Mouse (Mus musculus): ENCODE measurements around the gene Fgd3. TPM values are rescaled to one million over a fixed set of nuclear protein-coding genes. Genes with fewer than 3 reads are reported as not detected.

The Fgd3 gene
- polyA plus RNA-seq, 1 experiment from 2014 or later = 0.29 TPM

DNA sequence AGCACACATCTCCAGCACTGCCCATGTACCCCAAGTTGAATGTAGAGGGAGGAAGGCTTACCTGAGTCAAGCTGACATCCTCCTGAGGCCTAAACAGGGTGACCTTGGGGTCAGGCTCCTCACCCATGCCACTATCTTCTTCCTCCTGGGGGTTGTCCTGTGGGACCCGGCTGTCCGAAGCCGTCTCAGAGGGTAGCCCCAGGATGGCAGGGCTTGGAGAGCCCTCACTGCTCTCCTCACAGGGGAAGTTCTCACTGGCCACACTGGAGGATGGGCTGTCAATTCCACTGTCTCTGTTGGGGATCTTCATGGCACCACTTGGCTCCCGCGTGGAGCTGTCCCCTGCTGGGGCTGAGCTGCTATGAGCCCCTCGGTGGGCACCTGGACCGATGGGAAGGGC, 23.8 kb downstream of the Fgd3 start:
- Histone ChIP-seq H3K4me1 (ENCODE audit: control insufficient read depth, insufficient read depth, low read length) (no peaks in the 10 kb centered on the region), H3K27ac (ENCODE audit: low read length) (no peak overlapping the region), H3K4me2 (ENCODE audit: low read depth, low read length) (no peak overlapping the region), H3K9me3 (replicated peaks; ENCODE audit: control insufficient read depth, low read length) (no peaks in the 10 kb centered on the region; the same call in 1 of the 2 replicates), H3K27me3 (ENCODE audit: control insufficient read depth, insufficient read depth, low read length) (no peaks in the 10 kb centered on the region), H3K36me3 (ENCODE audit: control insufficient read depth, insufficient read depth) (no peaks in the 10 kb centered on the region), H3K4me3 (ENCODE audit: low read length) (no peak overlapping the region), H3K9ac (ENCODE audit: low read length) (no peak overlapping the region)
- 79% methylated on average over 7 of the region's 7 CpGs for WGBS
- no peak; the same call in 1 of the 2 replicates for ATAC-seq (replicated peaks; ENCODE audit: extremely low read depth, insufficient read depth, low FRiP score)

GRCm38 (mm10) chr13:49294108-49294507, 26.0 kb downstream of the Fgd3 start:
- H3K4me2 ChIP-seq (ENCODE audit: low read depth, low read length) = no peak overlapping the region
- no peaks in the 10 kb centered on the region; the same call in 1 of the 2 replicates for H3K9me3 ChIP-seq (replicated peaks; ENCODE audit: control insufficient read depth, low read length)
- 71% methylated on average over 9 of the region's 9 CpGs for whole genome bisulfite sequencing
- no peak overlapping the region for H3K4me3 ChIP-seq (ENCODE audit: low read length)
- H3K9ac ChIP-seq (ENCODE audit: low read length) = no peak overlapping the region
- no peaks in the 10 kb centered on the region for H3K4me1 ChIP-seq (ENCODE audit: control insufficient read depth, insufficient read depth, low read length)
- no peaks in the 10 kb centered on the region for H3K36me3 ChIP-seq (ENCODE audit: control insufficient read depth, insufficient read depth)
- H3K27ac ChIP-seq (ENCODE audit: low read length) = no peak overlapping the region
- no peak for ATAC-seq (replicated peaks; ENCODE audit: extremely low read depth, insufficient read depth, low FRiP score)
- H3K27me3 ChIP-seq (ENCODE audit: control insufficient read depth, insufficient read depth, low read length) = no peaks in the 10 kb centered on the region

DNA sequence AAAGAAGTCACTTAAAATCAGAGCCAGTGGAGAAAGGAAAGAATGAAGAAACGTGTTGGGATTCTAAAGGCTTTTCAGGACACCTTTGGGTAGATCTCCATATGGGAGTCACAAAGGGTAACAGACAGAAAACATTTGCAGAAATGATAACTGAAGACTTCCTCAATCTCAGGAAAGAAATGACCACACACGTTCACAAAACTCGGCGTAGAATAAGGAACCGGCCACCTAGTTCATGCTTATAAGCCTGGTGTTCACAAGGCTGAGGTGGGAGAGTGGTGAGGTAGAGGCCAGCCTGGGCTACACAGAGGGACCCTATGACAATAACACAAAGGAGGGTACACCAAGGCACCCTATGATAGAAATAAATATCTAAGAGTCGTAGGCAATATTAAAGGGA, 28.2 kb downstream of the Fgd3 start:
- H3K9ac ChIP-seq (ENCODE audit: low read length) = no peak overlapping the region
- no peak overlapping the region for H3K4me2 ChIP-seq (ENCODE audit: low read depth, low read length)
- ATAC-seq (replicated peaks; ENCODE audit: extremely low read depth, insufficient read depth, low FRiP score) = no peak
- H3K27me3 ChIP-seq (ENCODE audit: control insufficient read depth, insufficient read depth, low read length) = no peaks in the 10 kb centered on the region
- H3K4me1 ChIP-seq (ENCODE audit: control insufficient read depth, insufficient read depth, low read length) = no peaks in the 10 kb centered on the region
- no peak overlapping the region for H3K4me3 ChIP-seq (ENCODE audit: low read length)
- no peak overlapping the region for H3K27ac ChIP-seq (ENCODE audit: low read length)
- H3K36me3 ChIP-seq (ENCODE audit: control insufficient read depth, insufficient read depth) = no peaks in the 10 kb centered on the region
- 84% methylated on average over 6 of the region's 6 CpGs for WGBS
- no peaks in the 10 kb centered on the region; the same call in 1 of the 2 replicates for H3K9me3 ChIP-seq (replicated peaks; ENCODE audit: control insufficient read depth, low read length)

DNA sequence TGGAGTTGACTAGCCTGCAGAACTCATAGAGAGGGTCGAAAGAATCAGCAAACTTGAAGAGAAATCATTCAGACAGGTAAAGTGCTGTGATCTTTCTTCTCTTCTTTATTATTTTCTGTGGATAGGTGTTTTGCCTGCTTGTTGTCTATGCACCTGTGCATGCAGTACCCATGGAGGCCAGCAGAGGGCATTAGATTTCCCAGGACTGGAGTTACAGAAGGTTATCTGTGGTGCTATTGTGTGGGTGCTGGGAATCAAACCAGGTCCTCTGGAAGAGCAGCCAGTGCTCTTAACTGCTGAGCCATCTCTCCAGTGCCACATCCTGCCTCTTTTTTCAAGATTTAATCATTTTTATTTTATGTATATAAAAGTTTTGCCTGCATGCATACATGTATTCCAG, 28.7 kb downstream of the Fgd3 start:
- Histone ChIP-seq H3K36me3 (ENCODE audit: control insufficient read depth, insufficient read depth) (no peaks in the 10 kb centered on the region), H3K9ac (ENCODE audit: low read length) (no peak overlapping the region), H3K4me2 (ENCODE audit: low read depth, low read length) (no peak overlapping the region), H3K9me3 (replicated peaks; ENCODE audit: control insufficient read depth, low read length) (no peaks in the 10 kb centered on the region; the same call in 1 of the 2 replicates), H3K27ac (ENCODE audit: low read length) (no peak overlapping the region), H3K4me3 (ENCODE audit: low read length) (no peak overlapping the region), H3K27me3 (ENCODE audit: control insufficient read depth, insufficient read depth, low read length) (no peaks in the 10 kb centered on the region), H3K4me1 (ENCODE audit: control insufficient read depth, insufficient read depth, low read length) (no peaks in the 10 kb centered on the region)
- 56% methylated on average over 1 of the region's 1 CpGs for WGBS
- ATAC-seq (replicated peaks; ENCODE audit: extremely low read depth, insufficient read depth, low FRiP score) = no peak

DNA sequence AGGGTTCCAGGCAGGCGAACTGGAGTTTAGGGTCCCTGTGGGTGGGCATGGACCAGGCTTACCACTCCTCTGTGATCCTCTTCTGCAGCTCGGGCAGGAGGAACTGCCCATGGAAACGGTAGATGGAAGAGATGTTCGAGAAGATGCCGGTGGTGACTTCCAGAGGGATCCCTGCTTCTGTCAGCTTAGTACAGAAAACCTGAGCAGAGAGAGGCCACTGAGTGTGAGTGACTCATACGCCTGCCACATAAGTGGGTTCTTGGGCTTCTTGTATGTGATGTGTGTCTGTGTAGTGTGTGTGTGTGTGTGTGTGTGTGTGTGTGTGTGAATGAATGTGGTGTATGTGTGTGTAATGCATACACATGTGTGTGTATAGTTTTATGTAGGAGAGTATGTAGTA, 32.9 kb downstream of the Fgd3 start:
- no peak overlapping the region for H3K4me3 ChIP-seq (ENCODE audit: low read length)
- H3K27me3 ChIP-seq (ENCODE audit: control insufficient read depth, insufficient read depth, low read length) = no peaks in the 10 kb centered on the region
- no peak for ATAC-seq (replicated peaks; ENCODE audit: extremely low read depth, insufficient read depth, low FRiP score)
- no peak overlapping the region for H3K4me2 ChIP-seq (ENCODE audit: low read depth, low read length)
- peaks cover 5% of the 10 kb centered on the region; the same call in 1 of the 2 replicates for H3K9me3 ChIP-seq (replicated peaks; ENCODE audit: control insufficient read depth, low read length)
- no peak overlapping the region for H3K9ac ChIP-seq (ENCODE audit: low read length)
- 83% methylated on average over 6 of the region's 6 CpGs for WGBS
- H3K36me3 ChIP-seq (ENCODE audit: control insufficient read depth, insufficient read depth) = no peaks in the 10 kb centered on the region
- no peak overlapping the region for H3K27ac ChIP-seq (ENCODE audit: low read length)
- H3K4me1 ChIP-seq (ENCODE audit: control insufficient read depth, insufficient read depth, low read length) = no peaks in the 10 kb centered on the region

DNA sequence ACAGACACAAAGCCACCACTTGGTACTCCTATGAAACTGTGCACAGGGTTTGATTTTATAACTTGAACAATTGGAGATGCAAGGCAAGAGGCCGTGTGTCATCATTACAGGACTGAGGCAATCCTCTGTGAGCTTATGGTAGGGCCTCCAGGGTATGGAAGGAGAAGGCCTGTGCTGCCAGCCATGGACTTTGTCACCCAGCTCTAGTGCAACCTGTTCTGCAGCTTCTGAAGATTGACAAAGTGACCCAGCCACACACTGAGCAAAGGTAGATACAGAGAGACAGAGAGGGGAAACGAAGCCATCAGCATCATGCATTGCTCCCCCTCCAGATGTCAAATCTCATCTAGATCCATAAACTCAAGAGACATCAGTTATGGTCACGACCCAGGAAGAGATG, 33.4 kb downstream of the Fgd3 start:
- H3K27ac ChIP-seq (ENCODE audit: low read length) = no peak overlapping the region
- no peaks in the 10 kb centered on the region for H3K4me1 ChIP-seq (ENCODE audit: control insufficient read depth, insufficient read depth, low read length)
- H3K9me3 ChIP-seq (replicated peaks; ENCODE audit: control insufficient read depth, low read length) = peaks cover 5% of the 10 kb centered on the region; the same call in 1 of the 2 replicates
- H3K4me3 ChIP-seq (ENCODE audit: low read length) = no peak overlapping the region
- no peaks in the 10 kb centered on the region for H3K36me3 ChIP-seq (ENCODE audit: control insufficient read depth, insufficient read depth)
- no peaks in the 10 kb centered on the region for H3K27me3 ChIP-seq (ENCODE audit: control insufficient read depth, insufficient read depth, low read length)
- WGBS = 68% methylated on average over 3 of the region's 3 CpGs
- H3K4me2 ChIP-seq (ENCODE audit: low read depth, low read length) = no peak overlapping the region
- H3K9ac ChIP-seq (ENCODE audit: low read length) = no peak overlapping the region
- no peak for ATAC-seq (replicated peaks; ENCODE audit: extremely low read depth, insufficient read depth, low FRiP score)

- H3K4me1 ChIP-seq (ENCODE audit: control insufficient read depth, insufficient read depth, low read length) = no peaks in the 10 kb centered on the region
- H3K9me3 ChIP-seq (replicated peaks; ENCODE audit: control insufficient read depth, low read length) = peaks cover 5% of the 10 kb centered on the region; the same call in 1 of the 2 replicates
- H3K27ac ChIP-seq (ENCODE audit: low read length) = no peak overlapping the region
- H3K4me3 ChIP-seq (ENCODE audit: low read length) = no peak overlapping the region
- H3K36me3 ChIP-seq (ENCODE audit: control insufficient read depth, insufficient read depth) = no peaks in the 10 kb centered on the region
- H3K4me2 ChIP-seq (ENCODE audit: low read depth, low read length) = no peak overlapping the region
- ATAC-seq (replicated peaks; ENCODE audit: extremely low read depth, insufficient read depth, low FRiP score) = no peak
- 51% methylated on average over 9 of the region's 9 CpGs for WGBS
- H3K9ac ChIP-seq (ENCODE audit: low read length) = no peak overlapping the region
- no peaks in the 10 kb centered on the region for H3K27me3 ChIP-seq (ENCODE audit: control insufficient read depth, insufficient read depth, low read length)
Observed at GRCm38 (mm10) chr13:49283686-49284085, 36.4 kb downstream of the Fgd3 start.

GRCm38 (mm10) chr13:49282168-49282567, 37.9 kb downstream of the Fgd3 start:
- Histone ChIP-seq H3K9ac (ENCODE audit: low read length) (no peak overlapping the region), H3K4me2 (ENCODE audit: low read depth, low read length) (no peak overlapping the region), H3K4me3 (ENCODE audit: low read length) (no peak overlapping the region), H3K9me3 (replicated peaks; ENCODE audit: control insufficient read depth, low read length) (peaks cover 5% of the 10 kb centered on the region; the same call in 1 of the 2 replicates), H3K4me1 (ENCODE audit: control insufficient read depth, insufficient read depth, low read length) (no peaks in the 10 kb centered on the region), H3K27ac (ENCODE audit: low read length) (no peak overlapping the region), H3K27me3 (ENCODE audit: control insufficient read depth, insufficient read depth, low read length) (no peaks in the 10 kb centered on the region), H3K36me3 (ENCODE audit: control insufficient read depth, insufficient read depth) (no peaks in the 10 kb centered on the region)
- 33% methylated on average over 2 of the region's 2 CpGs for WGBS
- no peak for ATAC-seq (replicated peaks; ENCODE audit: extremely low read depth, insufficient read depth, low FRiP score)

DNA sequence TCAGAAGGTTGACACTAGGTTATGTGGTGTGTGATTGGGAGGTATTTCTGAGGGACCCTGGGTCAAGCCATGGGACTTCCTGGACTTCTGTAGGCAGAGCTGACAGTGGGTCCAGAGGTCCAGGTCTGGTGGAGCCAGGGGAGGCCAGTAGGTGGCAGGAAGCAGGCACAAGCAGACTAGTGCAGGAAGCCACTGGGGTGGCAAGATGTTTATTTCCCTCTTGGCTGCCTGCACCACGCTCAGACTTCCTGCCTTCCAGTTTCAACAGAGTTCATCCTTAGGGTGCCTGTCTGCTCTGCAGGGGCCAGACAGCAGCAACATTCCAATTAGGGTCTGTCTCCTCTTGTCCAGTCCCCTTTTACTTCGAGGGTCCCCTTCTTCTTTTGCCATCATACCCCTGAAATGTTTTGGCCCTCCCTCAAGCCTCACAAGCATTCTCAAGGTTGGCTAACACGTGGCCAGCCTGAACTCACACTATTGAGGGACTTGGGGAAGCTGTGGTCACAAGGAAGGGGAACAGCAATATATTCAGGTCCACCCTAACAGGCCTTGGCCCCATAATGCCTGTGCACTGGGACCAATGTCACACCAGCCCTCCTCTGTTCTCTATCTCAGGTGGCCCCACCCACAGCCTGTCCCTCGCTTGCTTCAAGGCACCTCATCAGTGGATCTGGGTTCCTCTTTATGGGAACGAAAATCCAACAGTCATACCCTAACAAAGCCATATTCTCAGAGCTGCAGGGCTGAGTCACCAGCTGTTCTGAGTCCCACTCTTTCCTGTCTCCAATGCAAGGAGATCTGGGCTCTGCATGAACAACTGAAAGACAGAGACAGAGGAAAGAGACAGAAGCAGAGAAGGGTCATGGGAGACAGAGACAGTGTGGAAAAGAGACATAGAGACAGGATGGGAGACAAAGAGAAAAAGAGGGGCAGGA, 48.0 kb downstream of the Fgd3 start:
- H3K27me3 ChIP-seq (ENCODE audit: control insufficient read depth, insufficient read depth, low read length) = no peaks in the 10 kb centered on the region
- no peaks in the 10 kb centered on the region for H3K36me3 ChIP-seq (ENCODE audit: control insufficient read depth, insufficient read depth)
- no peak overlapping the region for H3K9ac ChIP-seq (ENCODE audit: low read length)
- no peak for ATAC-seq (replicated peaks; ENCODE audit: extremely low read depth, insufficient read depth, low FRiP score)
- H3K4me3 ChIP-seq (ENCODE audit: low read length) = no peak overlapping the region
- no peaks in the 10 kb centered on the region for H3K9me3 ChIP-seq (replicated peaks; ENCODE audit: control insufficient read depth, low read length)
- H3K4me1 ChIP-seq (ENCODE audit: control insufficient read depth, insufficient read depth, low read length) = no peaks in the 10 kb centered on the region
- H3K4me2 ChIP-seq (ENCODE audit: low read depth, low read length) = no peak overlapping the region
- 58% methylated on average over 5 of the region's 5 CpGs for WGBS
- H3K27ac ChIP-seq (ENCODE audit: low read length) = no peak overlapping the region

All from heart, embryonic 16.5 days (tissue).